Mouse (Mus musculus): ENCODE results near the gene Sarm1. TPM values are rescaled to one million over a fixed set of nuclear protein-coding genes. Genes with fewer than 3 reads are reported as not detected.
A peak's percentile ranks its signal among the peaks of the same experiment; 100 is the strongest.

The Sarm1 gene
- 0.97 and 1.2 TPM in 2 replicates for polyA plus RNA-seq (2015; fragmentation: Nextera tagmentation; extraction: Ambion mirVana)

DNA sequence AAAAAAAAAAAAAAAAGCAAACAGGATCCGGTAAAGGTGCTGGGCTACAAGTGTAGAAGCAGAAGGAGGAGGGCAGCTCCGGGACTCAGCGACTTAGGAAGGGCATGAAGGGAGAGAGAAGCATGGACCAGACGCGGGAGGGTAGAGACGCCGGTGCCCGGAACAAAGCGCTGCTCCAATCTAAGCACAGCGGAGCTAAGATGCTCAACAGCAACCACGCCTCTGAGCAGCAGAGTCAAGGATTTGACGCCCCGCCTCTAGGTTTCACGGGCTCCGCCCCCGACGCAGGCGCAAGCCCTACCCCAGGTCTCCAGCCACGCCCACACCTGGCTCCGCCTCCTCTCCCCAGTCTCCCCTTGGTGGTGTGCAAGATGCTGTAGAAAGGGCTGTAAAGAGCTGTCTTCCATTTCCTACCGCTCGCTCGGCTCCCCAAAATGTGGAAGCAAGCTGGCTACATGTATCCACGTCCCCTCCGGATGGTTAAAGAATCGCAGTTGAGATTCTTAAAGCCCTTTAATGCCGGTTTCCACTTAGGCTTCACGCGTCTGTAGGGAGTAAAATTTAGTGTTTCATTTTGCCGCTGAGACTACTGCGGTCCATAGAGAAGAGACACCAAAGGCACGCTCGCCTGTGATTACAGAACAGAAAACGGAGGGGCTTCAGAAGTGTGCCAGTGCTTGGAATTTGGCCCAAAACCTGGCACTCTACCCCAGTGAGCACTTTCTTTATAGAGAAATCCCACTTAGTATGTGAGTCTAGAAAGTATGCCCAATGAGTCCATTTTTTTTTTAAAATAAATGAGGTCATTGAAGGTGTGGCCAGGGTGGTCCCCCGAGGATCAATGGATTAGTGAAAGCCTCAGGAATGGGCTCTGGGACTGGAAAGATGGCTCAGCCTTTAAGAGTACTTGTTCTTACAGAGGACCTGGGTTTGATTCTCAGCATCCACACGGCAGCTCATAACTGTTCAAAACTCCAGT, at the start of gene Sarm1:
Sarm1 (minus strand) TSS at position 211 of the 979 bp plus-strand sequence.
- H3K4me2 ChIP-seq (ENCODE audit: low read depth, low read length), result peak within 1 kb of the TSS; percentile 99
- H3K27me3 ChIP-seq (ENCODE audit: control insufficient read depth, insufficient read depth, low read depth, low read length), result peaks cover 48% of the 10 kb centered on the region
- peaks cover 8% of the 10 kb centered on the region for H3K4me1 ChIP-seq (replicated peaks; ENCODE audit: control insufficient read depth, insufficient read depth, low read length)
- ATAC-seq (ENCODE audit: low read depth), result peak; percentile 99
- 0 out of 2 replicates have a peak within 1 kb of the TSS, but pooled peaks have one; percentile 11 for H3K9ac ChIP-seq (ENCODE audit: low read length)
- no peaks in the 10 kb centered on the region for H3K9me3 ChIP-seq (ENCODE audit: control insufficient read depth, low read length)
- WGBS, result 3% methylated on average over 36 of the region's 36 CpGs
- H3K36me3 ChIP-seq (ENCODE audit: control insufficient read depth, insufficient read depth, low read length), result no peaks in the 10 kb centered on the region
- H3K4me3 ChIP-seq (ENCODE audit: low read length), result peak within 1 kb of the TSS; percentile 56
- H3K27ac ChIP-seq (ENCODE audit: low read length), result no peak within 1 kb of the TSS

DNA sequence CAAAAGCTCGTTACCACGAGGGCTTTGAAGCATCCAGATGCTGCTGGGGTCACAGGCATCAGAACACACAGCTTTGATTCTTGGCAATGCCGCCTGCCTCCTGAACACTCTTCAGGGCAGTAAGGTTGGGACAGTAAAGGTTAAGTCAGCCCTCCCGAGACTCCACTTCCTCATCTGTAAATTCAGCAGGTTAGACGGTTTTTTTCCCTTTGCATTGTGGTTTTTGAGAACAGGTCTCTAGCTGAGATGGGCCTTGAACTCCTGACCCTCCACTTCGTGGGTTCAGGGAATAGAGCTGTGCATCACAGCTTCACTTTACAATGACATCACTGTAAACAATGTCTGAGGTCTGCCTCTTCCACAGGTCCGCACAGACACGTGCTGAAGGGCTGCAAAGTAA, 47.6 kb upstream of the Sarm1 start:
- H3K4me2 ChIP-seq (ENCODE audit: low read depth, low read length), result no peak overlapping the region
- ATAC-seq (ENCODE audit: low read depth), result no peak
- H3K36me3 ChIP-seq (ENCODE audit: control insufficient read depth, insufficient read depth, low read length), result peaks cover 23% of the 10 kb centered on the region
- H3K9ac ChIP-seq (ENCODE audit: low read length), result no peak overlapping the region
- 46% methylated on average over 8 of the region's 8 CpGs for WGBS
- no peaks in the 10 kb centered on the region for H3K27me3 ChIP-seq (ENCODE audit: control insufficient read depth, insufficient read depth, low read depth, low read length)
- H3K9me3 ChIP-seq (ENCODE audit: control insufficient read depth, low read length), result no peaks in the 10 kb centered on the region
- H3K27ac ChIP-seq (ENCODE audit: low read length), result no peak overlapping the region
- peaks cover 22% of the 10 kb centered on the region for H3K4me1 ChIP-seq (replicated peaks; ENCODE audit: control insufficient read depth, insufficient read depth, low read length)
- H3K4me3 ChIP-seq (ENCODE audit: low read length), result no peak overlapping the region

DNA sequence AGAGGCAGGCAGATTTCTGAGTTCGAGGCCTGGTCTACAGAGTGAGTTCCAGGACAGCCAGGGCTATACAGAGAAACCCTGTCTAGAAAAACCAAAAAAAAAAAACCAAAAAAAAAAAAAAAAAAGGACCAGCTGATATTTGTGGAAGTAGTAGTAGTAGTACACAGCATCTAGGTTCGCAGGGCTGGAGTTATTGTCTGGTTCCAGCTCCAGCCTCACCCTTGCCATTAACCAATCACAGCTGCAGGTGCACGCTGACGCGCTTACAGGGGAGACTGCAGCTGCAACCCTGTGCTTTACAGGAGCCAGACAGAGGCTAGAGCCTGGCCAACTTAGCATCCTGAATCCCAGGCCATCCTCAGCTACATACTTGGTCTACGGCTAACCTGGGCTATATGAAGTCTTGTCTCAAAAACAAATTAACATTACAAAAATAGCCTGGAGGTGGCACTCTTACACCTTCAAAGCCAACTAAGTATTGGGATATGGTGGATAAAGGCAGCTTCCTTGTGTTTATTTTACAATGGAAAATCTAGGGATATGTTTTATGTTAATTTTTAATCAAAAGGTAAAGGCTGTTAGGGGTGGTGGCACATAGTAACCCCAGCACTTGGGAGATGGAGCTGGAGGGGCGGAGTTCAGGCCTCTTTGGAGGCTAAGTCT, 47.0 kb upstream of the Sarm1 start:
- Histone ChIP-seq H3K9ac (ENCODE audit: low read length) (no peak overlapping the region), H3K9me3 (ENCODE audit: control insufficient read depth, low read length) (no peaks in the 10 kb centered on the region), H3K36me3 (ENCODE audit: control insufficient read depth, insufficient read depth, low read length) (peaks cover 27% of the 10 kb centered on the region), H3K27me3 (ENCODE audit: control insufficient read depth, insufficient read depth, low read depth, low read length) (no peaks in the 10 kb centered on the region), H3K4me3 (ENCODE audit: low read length) (no peak overlapping the region), H3K27ac (ENCODE audit: low read length) (no peak overlapping the region), H3K4me1 (replicated peaks; ENCODE audit: control insufficient read depth, insufficient read depth, low read length) (peaks cover 16% of the 10 kb centered on the region), H3K4me2 (ENCODE audit: low read depth, low read length) (no peak overlapping the region)
- ATAC-seq (ENCODE audit: low read depth), result no peak
- WGBS, result 90% methylated on average over 7 of the region's 7 CpGs

DNA sequence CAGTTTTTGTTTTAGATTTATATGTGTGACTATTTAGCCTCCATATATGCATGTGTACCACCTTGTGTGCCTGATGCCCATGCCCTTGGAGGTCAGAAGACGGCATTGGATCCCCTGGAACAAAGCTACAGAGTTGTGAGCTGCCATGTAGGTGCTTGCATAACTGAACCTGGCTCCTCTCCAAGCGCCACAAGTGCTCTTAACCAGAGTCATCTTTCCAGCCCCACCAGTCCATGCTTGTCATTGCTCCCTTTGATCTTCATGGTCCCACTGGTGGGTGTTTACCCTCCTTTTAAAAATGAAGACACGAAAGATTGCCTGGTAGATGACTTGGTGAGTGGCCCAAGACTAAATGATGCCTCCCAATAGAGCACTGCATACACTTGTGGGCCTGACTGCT, 42.8 kb upstream of the Sarm1 start:
- ATAC-seq (ENCODE audit: low read depth), result no peak
- Histone ChIP-seq H3K9me3 (ENCODE audit: control insufficient read depth, low read length) (no peaks in the 10 kb centered on the region), H3K36me3 (ENCODE audit: control insufficient read depth, insufficient read depth, low read length) (peaks cover 27% of the 10 kb centered on the region), H3K27ac (ENCODE audit: low read length) (no peak overlapping the region), H3K4me3 (ENCODE audit: low read length) (no peak overlapping the region), H3K27me3 (ENCODE audit: control insufficient read depth, insufficient read depth, low read depth, low read length) (no peaks in the 10 kb centered on the region), H3K9ac (ENCODE audit: low read length) (no peak overlapping the region), H3K4me1 (replicated peaks; ENCODE audit: control insufficient read depth, insufficient read depth, low read length) (peaks cover 12% of the 10 kb centered on the region), H3K4me2 (ENCODE audit: low read depth, low read length) (no peak overlapping the region)
- 56% methylated on average over 3 of the region's 3 CpGs for WGBS

DNA sequence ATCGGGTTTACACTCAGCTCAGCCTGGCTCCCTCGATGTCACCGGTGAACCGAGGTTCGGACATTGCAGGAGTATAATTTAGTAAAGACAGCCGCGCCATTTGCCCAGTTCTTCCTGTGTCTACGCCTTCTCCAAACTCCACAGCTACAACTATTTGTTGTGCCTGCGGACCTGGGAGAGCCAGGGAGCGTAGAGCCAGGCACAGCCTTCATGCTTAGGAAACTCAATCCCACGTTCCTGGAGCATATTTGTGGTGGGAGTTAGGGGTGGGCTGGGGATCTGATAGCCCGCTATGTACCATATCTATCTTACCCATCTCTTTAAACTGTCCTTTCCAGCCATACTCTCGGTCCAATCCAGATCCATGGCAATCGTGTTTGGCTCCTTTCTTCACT, 39.1 kb upstream of the Sarm1 start:
- peak overlapping the region; percentile 92 for H3K4me2 ChIP-seq (ENCODE audit: low read depth, low read length)
- H3K9me3 ChIP-seq (ENCODE audit: control insufficient read depth, low read length), result no peaks in the 10 kb centered on the region
- ATAC-seq (ENCODE audit: low read depth), result peak; percentile 0; the same call in 1 of the 2 replicates
- H3K27me3 ChIP-seq (ENCODE audit: control insufficient read depth, insufficient read depth, low read depth, low read length), result no peaks in the 10 kb centered on the region
- H3K27ac ChIP-seq (ENCODE audit: low read length), result peak overlapping the region; percentile 79
- peaks cover 14% of the 10 kb centered on the region for H3K36me3 ChIP-seq (ENCODE audit: control insufficient read depth, insufficient read depth, low read length)
- H3K4me1 ChIP-seq (replicated peaks; ENCODE audit: control insufficient read depth, insufficient read depth, low read length), result peaks cover 21% of the 10 kb centered on the region
- under 1% methylated on average over 14 of the region's 14 CpGs for WGBS
- peak overlapping the region; percentile 89 for H3K9ac ChIP-seq (ENCODE audit: low read length)
- peak overlapping the region; percentile 97 for H3K4me3 ChIP-seq (ENCODE audit: low read length)

DNA sequence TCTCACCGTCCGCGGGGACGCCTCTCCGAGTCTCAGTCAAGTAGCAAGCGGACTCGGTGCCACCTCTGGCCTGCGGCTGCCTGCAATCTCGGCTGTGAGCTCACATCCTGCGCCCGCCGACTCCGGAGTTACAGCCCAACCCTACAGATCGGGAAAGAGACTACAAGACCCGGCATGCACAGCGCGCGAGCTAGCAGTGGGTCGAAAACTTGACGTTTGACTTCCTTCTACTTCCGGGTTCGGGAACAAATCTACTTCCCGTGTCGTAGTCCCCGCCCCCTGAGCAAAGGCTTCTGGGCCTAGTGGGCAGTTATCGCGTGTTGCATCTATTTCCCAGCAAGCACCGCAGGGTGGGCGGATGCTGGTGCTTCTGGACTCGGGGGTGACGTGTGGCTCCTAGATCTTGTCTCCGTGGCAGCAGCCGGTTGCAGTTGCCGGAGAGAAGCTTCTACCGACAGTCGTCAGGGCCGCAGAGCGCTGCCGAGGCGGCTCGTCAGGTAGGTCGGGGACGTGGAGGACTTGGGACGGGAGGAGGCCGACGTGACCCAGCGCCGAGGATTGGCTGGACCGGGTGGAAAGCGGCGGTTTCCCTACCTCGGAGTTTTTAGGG, 38.6 kb upstream of the Sarm1 start, which contains the start of the genes Tnfaip1 and Ift20:
Tnfaip1 (minus strand) TSS at position 253 of the 610 bp plus-strand sequence.
Ift20 (plus strand) TSS at position 282 of the 610 bp plus-strand sequence.
- peak; percentile 98 for ATAC-seq (ENCODE audit: low read depth)
- Histone ChIP-seq H3K4me3 (ENCODE audit: low read length) (peak within 1 kb of the TSS; percentile 97), H3K4me1 (replicated peaks; ENCODE audit: control insufficient read depth, insufficient read depth, low read length) (peaks cover 23% of the 10 kb centered on the region), H3K36me3 (ENCODE audit: control insufficient read depth, insufficient read depth, low read length) (peaks cover 14% of the 10 kb centered on the region), H3K27ac (ENCODE audit: low read length) (peak within 1 kb of the TSS; percentile 97), H3K9me3 (ENCODE audit: control insufficient read depth, low read length) (no peaks in the 10 kb centered on the region), H3K4me2 (ENCODE audit: low read depth, low read length) (peak within 1 kb of the TSS; percentile 92), H3K27me3 (ENCODE audit: control insufficient read depth, insufficient read depth, low read depth, low read length) (no peaks in the 10 kb centered on the region), H3K9ac (ENCODE audit: low read length) (peak within 1 kb of the TSS; percentile 92)
- WGBS, result under 1% methylated on average over 52 of the region's 52 CpGs

DNA sequence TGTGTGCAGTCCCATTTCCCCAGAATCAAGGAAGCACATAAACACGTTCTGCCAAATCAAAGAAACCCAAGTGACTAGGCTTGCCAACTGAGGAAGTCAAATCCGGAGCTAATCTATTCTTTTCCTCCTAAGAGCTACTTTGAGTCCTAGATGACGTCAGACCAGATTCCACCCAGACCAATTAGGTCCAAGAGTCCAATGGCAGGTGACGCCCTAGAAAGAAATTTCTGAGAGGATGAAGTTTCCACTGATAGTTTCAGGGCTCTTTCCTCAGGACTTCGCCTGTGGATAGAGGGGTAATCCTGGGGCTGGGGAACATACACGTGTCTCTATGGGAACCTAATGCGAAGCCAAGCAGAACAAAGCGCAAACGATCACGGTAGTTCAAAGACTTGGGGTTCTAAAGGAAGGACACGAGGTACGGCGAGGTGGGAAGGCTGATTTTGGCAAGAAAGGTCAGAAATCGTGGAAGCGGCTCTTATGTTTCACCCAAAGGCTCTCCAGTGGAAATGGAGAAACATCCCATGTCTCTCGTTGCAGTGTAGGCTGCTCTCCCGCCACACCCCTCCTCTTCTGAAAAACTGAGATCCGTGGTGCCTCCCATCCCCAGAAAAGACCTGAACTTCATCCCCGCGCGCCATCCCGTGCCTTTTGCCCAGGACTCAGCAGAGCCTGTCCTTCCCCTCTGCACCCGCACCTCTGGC, 38.0 kb upstream of the Sarm1 start:
- peak; percentile 55 for ATAC-seq (ENCODE audit: low read depth)
- peak overlapping the region; percentile 97 for H3K27ac ChIP-seq (ENCODE audit: low read length)
- H3K36me3 ChIP-seq (ENCODE audit: control insufficient read depth, insufficient read depth, low read length), result peaks cover 10% of the 10 kb centered on the region
- no peaks in the 10 kb centered on the region for H3K27me3 ChIP-seq (ENCODE audit: control insufficient read depth, insufficient read depth, low read depth, low read length)
- peak overlapping the region; percentile 97 for H3K4me3 ChIP-seq (ENCODE audit: low read length)
- peak overlapping the region; percentile 92 for H3K9ac ChIP-seq (ENCODE audit: low read length)
- under 1% methylated on average over 23 of the region's 23 CpGs for WGBS
- H3K4me2 ChIP-seq (ENCODE audit: low read depth, low read length), result peak overlapping the region; percentile 75
- no peaks in the 10 kb centered on the region for H3K9me3 ChIP-seq (ENCODE audit: control insufficient read depth, low read length)
- H3K4me1 ChIP-seq (replicated peaks; ENCODE audit: control insufficient read depth, insufficient read depth, low read length), result peaks cover 24% of the 10 kb centered on the region

DNA sequence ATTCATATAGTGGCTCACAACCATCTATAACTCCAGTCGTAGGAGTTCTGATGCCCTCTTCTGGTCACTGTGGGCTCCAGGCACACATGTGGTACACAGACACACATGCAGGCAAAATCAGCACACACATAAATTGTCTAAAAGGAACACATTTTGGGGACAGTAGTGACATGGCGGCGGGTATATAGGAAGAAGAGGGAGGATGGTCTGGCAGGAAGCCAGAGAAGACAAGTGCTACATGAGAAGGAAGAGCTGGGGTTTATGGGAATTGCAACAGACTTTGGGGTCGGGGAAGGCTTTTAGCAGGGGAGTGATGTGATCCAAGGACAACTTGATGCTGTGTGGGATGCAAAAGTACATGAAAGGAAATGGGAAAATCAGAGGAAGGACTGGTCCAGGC, 37.0 kb upstream of the Sarm1 start:
- 52% methylated on average over 4 of the region's 4 CpGs for WGBS
- Histone ChIP-seq H3K27me3 (ENCODE audit: control insufficient read depth, insufficient read depth, low read depth, low read length) (no peaks in the 10 kb centered on the region), H3K4me3 (ENCODE audit: low read length) (peak overlapping the region; percentile 97), H3K9me3 (ENCODE audit: control insufficient read depth, low read length) (no peaks in the 10 kb centered on the region), H3K36me3 (ENCODE audit: control insufficient read depth, insufficient read depth, low read length) (peaks cover 6% of the 10 kb centered on the region), H3K4me2 (ENCODE audit: low read depth, low read length) (peak overlapping the region; percentile 75), H3K27ac (ENCODE audit: low read length) (peak overlapping the region; percentile 97), H3K4me1 (replicated peaks; ENCODE audit: control insufficient read depth, insufficient read depth, low read length) (peaks cover 24% of the 10 kb centered on the region), H3K9ac (ENCODE audit: low read length) (no peak overlapping the region; the same call in 1 of the 2 replicates)
- ATAC-seq (ENCODE audit: low read depth), result no peak
